Mouse (Mus musculus): ENCODE measurements around the gene Snrnp27.

- TF ChIP-seq GATA1 (IDR thresholded peaks at IDR 0.05; ENCODE audit: borderline replicate concordance, low read length) (no peak), FLI1 (IDR thresholded peaks at IDR 0.05; ENCODE audit: low read length) (no peak)
Measured at GRCm38 (mm10) chr6:86654270-86654916, 29.9 kb downstream of the Snrnp27 start.

Measured in megakaryocyte, embryonic 14.5 days (primary cell).